Mouse (Mus musculus) cerebellum, postnatal 25 days (tissue): ENCODE data around the gene Sart3.
A peak's percentile ranks its signal among the peaks of the same experiment; 100 is the strongest.

ENCODE experiments used
- DNase-seq, 2 experiments: peaks; one replicate each; pipeline ENCODE4 v3.0.0; 2021; ENCODE audit warnings: mixed read lengths in 2 of 2

Sart3 gene

DNA sequence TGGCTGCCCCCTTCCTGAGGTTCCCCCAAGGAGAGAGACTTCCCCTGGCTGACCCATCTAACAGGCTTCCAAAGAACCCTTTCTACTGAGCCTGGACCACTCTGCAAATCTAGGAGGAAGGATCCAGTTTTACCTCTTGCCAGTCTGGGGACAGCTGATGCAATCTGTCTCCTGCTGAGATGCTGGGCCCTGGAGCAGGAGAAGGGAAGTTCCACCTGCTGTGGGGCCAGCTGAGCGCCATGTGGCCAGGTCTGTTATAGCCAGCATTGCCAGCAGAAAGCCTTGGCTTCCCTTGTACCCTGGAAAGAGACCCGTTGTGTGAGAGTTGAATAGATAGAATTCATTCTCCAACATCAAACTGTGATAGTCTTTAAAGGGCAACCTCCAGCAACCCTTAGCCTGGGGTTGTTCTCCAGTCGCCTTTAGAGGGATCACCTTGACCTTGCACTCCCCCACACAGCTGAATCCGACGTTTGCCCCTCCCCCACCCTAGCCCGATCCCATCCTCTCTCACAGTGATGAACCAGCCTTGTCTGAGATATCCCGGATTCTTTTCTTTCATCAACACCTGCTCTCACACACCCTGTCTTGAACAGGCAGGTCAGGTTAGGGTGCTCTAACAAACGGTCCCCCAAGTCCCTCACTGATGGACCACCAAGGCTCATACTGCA, 48.6 kb downstream of the Sart3 start:
- DNase-seq, result peak; percentile 99 to 100

DNA sequence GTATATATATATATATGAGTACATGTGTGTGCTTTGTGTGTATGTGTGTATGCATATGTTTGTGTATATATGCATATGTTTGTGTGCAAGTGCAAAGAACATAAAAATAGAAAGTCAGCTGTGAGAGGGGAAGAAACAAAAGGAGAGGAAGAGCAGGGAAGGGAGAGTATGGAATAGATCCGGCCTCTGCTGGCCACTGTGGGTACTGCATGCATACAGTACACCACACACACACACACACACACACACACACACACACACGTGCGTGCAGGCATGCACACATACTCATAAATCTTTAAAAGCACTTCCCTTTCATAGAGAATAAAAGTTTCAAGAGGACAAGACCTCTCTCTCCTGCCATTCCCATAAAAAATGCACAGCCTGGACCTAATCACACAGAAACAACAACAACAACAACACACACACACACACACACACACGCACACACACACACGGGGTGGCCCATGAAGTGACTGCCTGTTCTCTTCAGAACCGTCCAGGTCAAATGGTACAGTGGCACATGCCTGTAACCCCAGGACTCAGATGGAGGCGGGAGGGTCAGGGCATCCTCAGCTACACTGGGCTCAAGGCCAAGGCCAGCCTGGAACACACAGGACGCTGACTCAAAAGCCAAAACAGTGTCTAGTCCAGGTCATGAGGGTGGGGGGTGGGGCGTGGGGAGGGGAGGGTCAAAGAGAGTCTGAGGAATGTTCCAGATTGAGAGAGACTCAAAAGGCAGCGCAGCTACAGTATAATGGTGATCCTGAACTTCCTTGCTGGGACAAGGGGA, 49.9 kb downstream of the Sart3 start:
- DNase-seq, result peak; percentile 71 to 80

DNA sequence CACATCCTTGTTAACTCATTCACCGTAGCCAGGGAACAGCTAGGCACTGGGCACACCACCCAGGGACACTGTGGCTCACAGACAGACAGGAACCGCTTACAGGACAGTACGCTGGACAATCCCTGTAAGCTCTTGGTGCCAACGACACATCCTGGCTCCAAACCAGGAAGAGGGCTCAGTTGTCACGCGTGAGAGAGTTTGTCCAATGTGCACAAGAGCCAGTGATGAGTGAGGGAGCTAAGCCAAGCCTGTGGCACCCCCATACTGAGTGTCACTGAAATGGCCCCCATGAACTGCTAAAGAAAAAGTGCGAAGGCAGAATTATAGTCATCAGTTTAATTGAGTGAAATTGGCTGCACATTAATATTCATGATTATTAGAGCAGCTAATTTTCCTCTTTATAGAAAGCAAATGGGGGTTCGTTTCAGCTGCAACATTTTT, 53.1 kb downstream of the Sart3 start:
- peak; percentile 76 to 78 for DNase-seq

DNA sequence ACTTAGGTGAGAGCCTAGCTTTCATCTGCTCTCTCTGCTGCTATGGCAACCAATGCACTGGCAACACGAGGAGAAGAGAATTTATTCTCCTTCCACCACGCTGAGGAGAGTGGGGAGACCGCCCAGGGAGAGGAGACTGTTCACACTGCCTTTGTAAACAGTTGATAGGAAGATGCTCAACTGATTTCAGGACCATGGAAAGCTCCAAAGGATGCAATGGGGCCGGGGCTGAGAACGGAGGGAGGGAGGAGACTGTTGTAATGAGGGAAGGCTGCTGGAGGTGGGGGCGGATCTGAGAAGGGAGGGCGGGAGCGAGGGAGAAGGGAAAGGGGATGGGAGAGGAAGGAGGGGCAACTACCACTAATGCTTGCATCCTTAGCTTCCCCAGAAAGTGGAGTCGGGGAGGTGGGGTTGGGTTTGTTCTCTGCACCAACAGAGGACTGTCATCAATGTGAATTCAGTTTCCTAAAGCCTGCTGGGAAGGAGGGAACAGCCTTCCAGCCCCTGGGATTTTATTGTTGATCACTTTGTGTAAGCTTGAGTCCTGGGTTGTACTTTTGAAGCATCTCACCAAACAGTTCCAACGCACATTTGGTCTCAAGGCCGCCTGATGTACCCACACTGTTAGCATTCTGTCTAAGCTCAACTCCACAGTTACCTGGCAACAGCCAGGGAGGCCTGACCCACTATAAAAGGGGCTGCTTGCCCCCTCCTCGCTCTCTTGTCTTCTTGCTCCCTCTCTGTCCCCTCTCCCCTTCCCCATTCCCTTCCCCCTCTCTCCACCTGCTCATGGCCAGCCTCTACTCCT, 55.5 kb downstream of the Sart3 start:
- DNase-seq, result peak; percentile 47 to 50

DNA sequence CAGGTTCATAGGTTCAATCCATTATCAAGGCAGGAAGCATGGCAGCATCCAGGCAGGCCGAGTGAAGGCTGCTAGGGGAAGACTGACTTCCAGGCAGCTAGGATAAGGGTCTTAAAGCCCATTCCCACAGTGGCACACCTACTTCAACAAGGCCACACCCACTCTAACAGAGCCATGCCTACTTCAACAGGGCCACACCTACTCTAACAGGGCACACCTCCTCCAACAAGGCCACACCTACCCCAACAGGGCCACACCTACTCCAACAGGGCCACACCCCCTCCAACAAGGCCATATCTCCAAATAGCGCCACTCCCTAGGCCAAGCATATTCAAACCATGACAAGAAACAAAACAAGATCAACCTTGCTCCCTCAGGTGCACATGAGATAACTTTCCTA, 59.4 kb downstream of the Sart3 start:
- no peak for DNase-seq

DNA sequence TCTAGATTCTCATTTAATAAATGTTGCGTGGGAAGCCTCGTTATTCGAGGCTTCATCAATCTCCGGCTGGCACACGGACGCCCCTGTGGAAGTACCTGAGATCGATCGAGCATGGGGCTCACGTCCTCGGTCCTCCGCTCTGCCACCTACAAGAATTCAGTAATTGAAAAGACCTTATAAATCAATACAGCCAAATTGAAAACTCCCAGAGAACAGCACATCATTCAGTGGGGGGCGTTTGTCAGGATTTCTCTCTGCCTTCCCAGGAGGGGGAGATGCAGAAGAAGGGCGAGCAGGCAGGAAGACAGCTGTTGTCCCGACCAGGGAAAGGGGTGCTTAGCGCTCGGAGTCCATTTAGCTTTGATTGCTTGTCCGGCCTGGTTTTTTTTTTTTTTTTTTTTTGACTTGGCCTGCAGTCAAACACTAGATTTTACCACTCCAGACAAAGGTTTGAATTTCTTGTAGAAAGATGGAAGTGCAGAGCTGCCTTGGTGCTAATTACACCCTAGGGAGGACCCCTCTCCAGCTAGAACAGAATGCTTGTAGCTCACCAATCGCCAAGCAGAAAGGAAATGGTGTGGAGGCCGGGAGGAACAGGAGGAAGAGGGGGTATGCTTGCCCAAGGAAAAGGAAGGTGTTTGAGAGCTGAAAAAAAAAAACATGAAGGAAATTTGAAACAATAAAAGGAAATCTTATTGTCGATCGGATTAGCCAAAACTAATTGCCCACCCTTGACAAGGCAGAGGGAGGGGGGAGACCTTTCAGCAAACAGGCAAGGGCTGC, 68.3 kb downstream of the Sart3 start:
- DNase-seq, result no peak

DNA sequence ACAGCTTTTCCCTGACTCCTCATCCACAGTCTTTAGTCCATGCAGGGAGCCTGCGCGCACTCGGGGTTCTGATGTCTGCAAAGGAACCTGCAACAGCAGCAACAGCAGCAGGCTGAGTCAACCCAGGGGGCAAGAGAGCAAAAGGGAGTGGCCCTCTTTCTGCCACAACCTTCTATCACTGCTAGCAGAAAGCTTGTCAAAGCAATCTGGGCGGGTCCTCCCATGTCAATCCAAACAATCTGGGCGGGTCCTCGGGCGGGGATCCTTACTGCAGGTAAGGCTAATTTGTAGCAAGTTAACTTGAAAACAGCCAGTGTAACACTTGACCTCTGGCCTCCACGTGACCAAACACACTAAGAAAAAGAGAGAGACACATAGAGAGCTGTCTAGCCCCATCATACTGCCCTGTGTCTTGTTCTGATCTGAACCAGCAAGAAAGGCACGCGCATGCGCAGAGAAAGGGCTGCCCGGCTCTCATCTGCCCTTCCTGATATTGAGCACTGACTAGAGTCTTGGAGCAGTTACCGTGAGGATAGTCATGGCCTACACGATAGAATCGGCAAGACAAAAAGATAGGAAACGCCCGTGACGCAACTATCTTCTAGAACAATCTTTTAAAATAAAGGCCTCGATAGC, 71.8 kb downstream of the Sart3 start:
- DNase-seq, result no peak

DNA sequence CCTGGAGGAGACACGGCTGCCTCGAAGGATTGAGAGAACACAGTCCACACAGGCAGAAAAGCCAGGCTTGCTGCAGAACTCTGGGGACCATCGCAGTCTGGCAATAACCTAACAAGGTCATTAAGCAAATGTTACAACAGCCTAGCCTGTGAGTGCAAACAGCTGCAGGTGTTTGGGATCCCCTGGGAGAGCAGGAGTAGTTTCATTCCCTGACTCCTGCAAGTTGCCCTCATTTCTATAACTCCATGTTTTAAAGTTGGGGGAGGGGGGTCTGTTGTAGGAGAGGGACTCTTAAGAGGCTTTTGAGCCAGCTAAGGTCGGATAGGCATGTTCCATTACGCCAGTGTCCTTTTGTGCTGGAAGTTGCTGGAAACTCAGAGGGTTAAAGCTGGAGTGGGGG, 77.9 kb downstream of the Sart3 start:
- no peak for DNase-seq

DNA sequence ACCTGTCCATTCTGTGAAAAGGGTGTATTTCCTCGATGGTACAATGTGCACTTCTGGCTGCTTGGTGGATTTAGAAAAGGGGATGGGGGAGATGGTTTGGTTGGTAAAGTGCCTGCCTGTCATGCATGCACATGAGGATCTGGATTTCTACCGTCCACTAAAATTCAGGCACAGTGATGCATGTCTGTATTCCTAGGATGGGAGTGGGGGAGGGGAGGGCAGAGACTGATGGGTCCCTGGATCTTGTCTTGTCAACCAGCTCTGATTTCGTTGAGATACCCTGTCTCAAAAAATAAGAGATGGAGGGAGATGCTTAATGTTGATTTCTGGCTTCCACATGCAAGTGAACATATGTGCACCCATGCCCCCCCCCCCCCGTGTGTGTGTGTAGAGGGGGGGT, 78.3 kb downstream of the Sart3 start:
- DNase-seq, result no peak

DNA sequence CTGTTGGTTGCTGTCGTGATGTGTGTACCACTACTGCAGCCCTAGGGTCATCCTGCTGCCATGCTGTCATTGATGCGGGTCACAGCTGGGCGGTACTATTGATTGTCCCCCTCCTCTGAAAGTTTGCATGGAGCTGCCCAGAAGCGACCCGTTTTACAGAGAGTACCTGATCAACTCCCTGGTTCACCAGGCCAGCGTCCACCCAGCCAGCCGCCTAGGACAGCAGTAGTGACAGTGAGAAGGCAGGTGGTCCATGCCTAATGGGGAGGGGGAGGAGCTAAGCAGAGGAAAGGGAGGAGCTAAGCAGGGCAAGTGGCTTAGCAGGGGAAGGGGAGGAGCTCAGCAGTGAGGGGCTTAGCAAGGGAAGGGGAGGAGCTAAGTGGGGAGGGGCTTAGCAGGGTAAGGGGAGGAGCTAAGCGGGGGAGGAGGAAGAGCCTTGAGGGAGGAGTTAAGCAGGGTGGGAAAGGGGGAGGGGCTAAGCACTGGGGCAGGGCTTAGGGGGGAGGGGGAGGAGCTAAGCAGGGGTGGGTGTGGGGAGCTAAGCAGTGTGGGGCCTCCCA, 79.0 kb downstream of the Sart3 start:
- DNase-seq, result no peak
